Mouse (Mus musculus): ENCODE measurements around the gene Tmem258. TPM values are rescaled to one million over a fixed set of nuclear protein-coding genes. Genes with fewer than 3 reads are reported as not detected.
"Not testable (repeated sequence)": the region's sequence is repeated elsewhere in the genome, so short reads cannot be mapped to it uniquely, and the experiment has no call there.

The Tmem258 gene
- polyA plus RNA-seq (2012; rRNA removed): 77.0 and 87.9 TPM in 2 replicates

DNA sequence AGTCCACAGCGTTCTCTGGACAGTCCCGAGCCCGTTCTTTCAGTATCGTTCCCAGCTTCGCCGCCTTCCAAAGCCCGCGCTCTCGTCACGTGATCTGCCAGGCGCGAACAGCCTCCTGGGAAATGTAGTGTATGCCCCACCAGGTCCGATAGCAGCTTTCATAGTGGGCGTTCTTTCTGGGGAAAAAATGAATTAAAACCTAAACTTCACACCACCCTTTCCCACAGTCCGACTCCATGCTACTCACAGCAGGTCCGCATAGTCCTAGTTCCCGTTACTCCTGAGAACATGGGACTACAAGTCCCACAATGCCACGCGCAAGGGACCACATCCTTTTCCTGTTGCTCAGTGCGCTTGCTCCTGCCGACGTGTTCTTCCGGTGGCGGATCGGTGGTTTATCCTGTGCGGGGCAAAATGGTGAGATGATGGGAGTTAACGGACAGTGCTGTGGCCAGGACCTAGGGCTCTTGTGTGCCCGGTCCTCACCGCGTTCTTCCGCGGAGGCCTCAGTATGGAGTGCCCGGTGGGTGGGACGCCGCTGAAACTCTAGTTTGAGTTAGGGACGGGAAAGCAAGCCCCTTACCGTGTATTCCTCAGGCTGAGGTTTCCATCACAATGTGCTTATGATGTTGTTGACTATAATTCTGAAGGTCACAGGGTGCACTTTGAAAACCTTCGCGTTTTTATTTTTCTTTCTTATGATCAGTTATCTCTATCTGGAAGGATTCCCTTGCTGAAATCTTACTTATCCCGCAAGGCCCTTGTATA, at the start of gene Tmem258, which contains the start of gene Fen1:
Gene Tmem258, plus strand, starts transcription at position 167 of the 768 bp plus-strand sequence.
Gene Fen1, minus strand, starts transcription at position 322 of the 768 bp plus-strand sequence.
- DNase-seq (ENCODE audit: low spot score): peak; percentile 90

DNA sequence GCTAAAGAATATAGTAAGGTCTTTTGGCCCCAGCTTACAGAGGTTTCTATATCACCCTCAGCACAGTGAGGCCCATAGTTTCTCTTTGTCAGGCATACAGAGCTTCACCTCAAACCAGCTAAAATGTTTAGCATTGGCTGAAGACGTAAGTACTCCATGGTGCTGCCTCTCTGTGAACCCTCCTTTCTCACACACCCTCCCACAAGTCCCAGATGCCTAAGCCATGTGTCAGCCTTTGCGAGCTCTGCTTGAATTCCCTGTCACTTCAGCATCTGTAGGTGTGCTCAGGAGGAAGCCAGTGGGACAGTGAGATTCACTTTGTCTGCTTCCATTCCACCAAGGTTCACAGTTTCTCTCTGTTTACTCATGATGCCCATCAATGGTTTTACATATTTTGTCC, 46.1 kb upstream of the Tmem258 start:
- no peak for DNase-seq (ENCODE audit: low spot score)

DNA sequence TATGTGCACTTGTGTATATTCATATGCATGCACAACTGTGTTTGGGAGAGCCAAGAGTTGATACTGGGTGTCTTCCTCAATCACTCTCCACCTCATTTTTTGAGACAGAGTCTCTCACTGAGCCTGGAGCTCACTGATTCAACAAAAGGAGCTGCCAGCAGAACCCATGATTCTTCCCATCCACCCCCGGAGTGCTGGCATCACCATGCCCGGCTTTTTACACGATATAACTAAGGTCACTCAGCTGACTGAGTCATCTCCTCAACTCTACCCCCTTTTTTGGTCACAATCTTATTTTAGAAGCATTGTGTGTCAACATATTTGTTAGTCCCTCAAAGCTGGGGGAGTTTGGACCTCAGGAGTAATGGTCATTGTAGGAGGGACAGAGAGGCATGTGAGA, 39.9 kb upstream of the Tmem258 start:
- no peak for DNase-seq (ENCODE audit: low spot score)

DNA sequence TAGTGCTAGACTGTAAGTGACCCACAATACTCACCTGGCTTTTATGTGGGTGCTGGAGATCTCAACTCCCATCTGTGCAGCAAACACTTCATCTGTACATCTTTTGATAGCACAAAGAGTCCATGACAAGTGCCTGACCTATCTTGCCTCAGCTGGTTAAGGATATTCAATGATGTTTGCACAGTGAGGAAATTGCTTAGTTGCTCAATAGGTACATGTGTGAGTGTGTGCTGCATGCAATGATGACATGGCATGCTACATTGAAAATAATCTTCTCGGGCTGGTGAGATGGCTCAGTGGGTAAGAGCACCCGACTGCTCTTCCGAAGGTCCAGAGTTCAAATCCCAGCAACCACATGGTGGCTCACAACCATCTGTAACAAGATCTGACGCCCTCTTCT, 37.9 kb upstream of the Tmem258 start:
- DNase-seq (ENCODE audit: low spot score): not testable (repeated sequence)

DNA sequence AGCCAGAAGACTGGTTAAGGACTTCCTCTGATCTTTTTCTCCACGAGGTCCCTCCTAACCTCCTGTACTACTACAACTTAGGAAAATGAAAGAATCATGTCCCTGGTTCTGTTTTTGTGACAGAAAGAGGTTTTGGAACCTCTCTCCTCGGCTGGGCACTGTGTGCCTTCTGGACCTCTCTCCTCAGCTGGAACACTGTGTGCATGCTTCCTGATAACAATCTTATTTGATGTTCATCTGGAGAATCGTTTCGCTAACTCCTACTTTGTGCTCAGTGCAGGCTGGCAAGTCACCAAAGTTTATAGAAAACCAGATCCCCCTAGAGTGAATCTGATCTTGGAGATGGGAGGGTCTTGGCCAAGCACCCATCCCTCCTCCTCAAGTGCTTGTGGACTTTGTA, 36.7 kb upstream of the Tmem258 start:
- DNase-seq (ENCODE audit: low spot score): no peak

DNA sequence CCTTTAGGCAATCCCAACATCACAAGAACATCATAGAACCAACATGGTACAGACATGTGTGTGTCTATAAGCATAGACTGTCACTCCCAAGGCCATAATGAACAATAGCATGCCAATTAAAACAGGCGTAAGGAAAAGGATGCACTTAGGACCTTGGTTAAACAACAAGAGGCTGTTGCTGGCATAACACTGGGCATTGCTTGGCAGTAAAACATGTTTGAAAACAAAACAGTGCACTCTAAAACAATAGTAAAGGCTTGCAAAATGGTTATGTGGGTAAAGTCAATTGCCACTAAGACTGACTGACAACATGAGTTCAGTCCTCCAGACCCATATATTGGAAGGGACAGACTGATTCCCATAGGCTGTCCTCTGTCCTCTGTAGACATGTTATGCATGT, 35.9 kb upstream of the Tmem258 start:
- no peak for DNase-seq (ENCODE audit: low spot score)

DNA sequence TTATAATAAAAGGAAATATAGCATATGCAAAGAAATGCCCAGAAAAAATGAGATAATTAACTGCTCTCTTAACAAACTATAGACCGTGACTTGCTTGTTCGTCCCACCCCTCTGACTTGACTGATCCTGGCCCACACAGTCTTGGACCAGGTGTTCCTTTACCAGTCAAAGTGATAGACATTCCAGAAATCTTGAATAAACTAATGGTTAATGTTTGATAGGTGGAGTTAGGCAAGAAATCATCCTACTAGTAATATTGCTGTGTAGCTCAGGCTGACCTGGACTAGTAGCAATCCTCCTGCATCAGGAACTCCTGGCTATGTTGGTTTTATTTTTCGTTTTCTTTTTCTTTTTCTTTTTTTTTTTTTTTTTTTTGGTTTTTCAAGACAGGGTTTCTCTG, 35.4 kb upstream of the Tmem258 start:
- no peak for DNase-seq (ENCODE audit: low spot score)

DNA sequence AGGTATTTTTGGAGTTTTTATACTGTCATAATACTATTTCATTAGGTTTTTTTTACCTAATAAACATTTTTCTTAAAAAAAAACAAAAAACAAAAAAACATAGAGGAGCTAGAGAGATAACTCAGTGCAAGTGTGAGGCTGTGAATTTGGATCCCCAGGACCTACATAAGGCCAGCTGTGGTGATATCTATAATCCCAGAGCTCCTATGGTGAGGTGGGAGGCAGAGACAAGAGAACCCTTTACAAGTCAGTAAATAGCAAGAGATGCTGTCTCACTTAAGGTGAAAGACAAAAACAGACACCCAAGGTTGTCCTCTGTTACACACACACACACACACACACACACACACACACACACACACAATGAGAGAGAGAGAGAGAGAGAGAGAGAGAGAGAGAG, 34.6 kb upstream of the Tmem258 start:
- DNase-seq (ENCODE audit: low spot score): no peak

DNA sequence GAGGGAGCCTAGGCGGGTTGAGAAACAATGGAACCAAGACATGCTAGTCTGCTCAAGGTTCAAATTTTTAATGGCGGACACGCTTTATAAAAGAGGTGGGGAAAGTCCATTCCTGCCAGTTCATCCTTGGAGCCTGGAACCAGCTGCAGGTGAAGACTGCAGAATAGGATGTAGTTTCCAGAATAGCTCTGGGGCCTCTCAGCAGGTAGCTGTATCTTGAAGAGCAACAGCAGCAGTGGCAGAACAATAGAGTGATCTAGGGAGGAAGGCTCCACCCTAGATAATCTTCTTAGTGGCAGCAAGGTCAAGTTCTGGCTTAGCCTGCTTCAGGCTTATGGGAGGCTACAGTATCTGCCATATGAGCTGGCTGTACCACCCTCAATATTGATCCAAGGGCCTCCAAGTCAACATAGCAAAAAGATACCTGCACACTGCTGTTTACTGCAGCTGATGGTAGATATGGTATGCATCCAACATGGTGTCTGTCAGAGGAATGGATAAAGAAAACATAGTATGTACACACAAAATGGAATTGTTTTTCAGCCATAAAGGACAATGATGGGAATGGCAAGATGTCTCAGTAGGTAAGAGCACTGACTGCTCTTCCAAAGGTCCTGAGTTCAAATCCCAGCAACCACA, 34.0 kb upstream of the Tmem258 start:
- DNase-seq (ENCODE audit: low spot score): not testable (repeated sequence)

DNA sequence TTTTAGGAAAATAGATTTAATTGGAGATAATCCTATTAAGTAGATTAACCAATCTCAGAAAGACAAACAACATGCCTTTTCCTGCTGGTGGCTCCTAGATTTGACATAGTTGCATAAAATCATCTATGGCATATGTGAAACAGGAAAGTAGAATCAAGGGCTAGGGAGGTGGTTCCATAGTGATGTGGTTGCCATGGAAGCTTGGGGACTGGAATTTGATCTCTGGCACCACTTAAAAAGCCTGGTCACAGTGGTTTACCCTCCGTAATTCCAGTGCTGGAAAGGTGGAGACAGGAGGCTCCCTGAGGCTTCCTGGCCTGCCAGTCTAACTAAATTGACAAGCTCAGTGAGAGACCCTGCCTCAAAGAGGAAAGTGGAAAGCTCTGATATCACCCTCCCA, 33.3 kb upstream of the Tmem258 start:
- DNase-seq (ENCODE audit: low spot score): no peak

DNA sequence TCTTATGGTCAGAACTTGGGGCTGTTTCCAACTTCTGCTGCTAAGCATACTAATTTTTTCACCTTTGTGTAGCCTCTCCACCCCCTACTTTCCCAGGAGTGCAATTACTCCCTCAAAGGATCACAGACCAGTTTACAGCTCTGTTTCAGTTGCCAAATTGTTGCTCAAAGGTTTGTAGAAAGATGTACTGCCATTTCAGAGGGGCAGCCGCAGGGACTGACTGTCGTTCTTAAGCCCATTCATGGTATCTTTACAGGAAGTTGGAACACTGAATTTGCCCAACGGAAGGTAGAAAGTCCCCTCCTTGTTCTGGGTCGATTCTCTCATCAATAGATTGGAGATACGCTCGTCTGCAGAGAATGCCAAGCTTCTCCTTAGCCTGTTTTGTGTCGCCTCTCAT, 32.5 kb upstream of the Tmem258 start:
- DNase-seq (ENCODE audit: low spot score): no peak

DNA sequence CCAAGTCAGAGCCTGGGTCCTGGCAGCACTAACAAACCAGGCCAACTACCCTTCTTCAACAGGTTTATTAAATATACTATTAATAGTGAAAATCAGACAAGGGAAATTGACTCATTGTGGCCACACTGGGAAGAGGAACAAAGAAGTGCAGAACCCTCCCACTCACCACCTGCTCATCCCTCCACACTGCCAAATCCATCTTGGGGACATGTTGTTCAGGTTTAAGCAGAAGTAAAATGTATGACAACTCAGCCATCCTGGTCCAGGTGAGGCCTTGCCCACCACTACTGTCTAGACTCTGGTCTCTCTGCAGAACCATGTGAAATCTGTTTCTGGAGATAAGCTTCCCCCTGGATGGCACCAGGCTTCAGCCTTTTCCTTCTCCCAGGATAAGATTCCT, 32.0 kb upstream of the Tmem258 start:
- no peak for DNase-seq (ENCODE audit: low spot score)

DNA sequence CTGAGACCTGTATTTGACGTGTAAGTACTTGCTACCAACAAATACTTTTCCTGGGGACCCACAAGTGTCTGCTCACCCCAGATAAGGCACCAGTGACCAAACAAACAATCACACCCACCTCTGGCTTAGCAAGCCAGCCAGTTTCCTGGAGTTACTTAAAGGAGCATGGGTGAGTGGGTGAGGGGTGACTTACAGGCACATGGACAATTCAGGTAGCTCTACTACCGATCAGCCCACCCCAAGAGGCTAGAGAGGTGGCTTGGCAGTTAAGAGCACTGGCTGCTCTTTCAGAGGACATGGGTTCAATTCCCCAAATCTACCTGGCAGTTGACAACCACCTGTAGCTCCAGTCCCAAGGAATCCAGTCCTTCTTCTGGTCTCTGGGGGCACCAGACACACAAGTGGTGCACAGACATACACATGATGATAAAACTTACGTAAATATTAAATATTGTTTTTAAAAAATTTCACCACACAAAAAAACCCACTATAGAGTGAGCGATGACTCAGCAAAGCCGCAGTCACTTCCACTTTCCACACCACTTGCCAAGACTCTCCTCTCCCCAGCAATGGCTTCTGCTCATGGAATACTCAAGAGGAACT, 30.6 kb upstream of the Tmem258 start:
- no peak for DNase-seq (ENCODE audit: low spot score)

DNA sequence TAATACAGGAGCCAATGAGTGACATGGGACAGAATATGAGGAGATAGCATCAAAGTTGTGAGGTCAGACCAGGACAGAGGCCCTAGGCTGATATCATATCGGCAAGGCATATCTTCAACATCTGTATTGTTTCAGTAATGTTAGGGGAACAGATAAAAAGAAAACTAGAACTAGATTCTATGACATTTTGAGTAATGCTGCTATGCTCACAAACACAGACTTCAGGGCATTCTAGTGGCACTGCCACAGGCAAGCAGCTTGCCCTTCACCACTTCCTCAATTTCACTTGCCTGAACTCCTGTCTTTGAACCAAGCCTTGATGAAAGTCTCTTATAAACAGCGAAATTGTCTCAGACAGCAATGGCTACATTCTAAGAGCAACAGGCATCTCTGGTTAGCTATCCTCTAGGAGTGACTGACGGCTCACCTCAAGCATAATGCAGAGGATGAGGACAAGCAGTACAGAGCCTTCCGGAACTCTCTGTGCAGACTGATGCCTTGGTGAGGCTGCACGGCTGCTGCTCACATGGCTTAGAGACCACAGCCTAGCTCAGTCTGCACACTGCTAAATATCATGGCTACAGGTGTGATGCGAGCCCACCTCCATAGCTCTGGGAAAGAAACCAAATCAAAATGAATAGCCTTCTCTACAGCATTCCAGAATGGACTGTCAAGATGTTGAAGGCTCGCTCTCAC, 29.8 kb upstream of the Tmem258 start:
- no peak for DNase-seq (ENCODE audit: low spot score)

DNA sequence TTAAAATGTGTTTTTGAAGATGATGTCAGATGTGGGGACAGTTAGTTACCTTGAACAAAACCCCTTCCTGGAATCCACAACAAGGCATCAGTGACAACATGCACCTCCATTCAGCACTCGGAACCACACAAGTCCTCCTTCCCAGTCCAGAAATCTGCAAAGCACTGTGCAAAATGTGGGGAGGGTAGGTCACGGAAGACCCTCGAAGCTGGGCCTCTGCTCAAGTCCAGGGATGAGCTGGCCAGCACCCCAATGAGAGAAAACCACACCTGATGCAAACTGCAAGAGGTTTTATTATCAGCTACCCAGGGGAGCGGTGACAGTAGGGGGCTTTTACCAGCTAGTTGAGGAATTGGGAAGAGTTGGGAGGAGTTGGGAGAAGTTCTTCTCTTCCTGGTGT, 28.9 kb upstream of the Tmem258 start:
- DNase-seq (ENCODE audit: low spot score): no peak

DNA sequence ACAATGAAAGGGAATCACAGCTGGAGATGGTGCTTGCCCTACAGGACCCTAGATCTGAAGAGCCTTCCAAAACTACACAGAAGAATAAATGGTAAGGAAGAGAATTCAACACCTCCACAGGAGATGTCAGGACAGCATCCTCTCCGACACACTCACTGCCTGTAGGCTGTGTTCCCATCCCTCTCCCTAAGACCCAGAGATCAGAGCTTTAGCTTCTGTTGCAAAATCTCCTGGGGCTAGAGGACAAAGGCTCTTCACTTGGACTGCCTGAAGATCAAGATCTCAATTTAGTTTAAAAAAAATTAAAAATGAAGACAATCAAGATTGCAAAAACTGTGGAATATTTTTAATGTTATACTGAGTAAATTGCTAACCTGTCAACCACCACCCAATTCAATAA, 27.3 kb upstream of the Tmem258 start:
- no peak for DNase-seq (ENCODE audit: low spot score)

DNA sequence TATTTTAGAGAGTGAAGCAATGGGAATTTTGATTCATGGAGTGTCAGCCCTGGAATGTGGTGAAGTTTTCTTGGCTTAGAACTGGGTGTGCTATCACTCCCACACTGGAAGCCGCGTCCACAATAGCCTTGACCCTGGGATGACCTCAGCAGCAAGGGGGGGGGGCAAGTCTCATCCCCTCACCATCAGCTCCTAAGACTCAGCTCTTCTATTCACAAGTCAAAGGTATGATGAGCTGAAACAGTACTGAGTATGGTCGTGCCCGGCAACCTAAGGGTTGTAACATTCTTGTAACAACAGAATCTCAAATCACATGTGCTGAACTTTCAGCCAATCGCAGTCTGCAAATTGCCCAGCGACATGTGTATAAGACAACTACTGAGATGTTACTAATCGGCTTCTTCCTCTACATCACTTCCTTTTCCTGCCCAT, 26.9 kb upstream of the Tmem258 start:
- DNase-seq (ENCODE audit: low spot score): no peak

DNA sequence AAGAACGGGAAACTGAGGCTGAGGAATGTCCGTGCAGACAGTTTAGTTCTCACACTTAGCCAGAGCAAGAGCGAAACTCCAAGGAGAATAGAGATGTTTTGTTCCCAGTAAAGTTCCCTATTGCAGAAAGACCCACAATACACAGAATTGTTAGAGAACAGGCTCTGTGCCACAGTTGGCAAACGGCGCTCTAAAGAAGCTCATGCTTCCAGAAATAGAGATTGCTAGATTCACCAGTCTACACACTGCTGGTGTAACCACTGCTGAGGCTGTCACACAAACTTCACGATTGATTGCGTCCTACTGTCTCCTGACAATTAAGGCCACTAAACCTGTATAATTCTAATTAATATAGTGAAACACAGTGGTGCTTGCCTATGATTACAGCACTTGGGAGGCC, 22.6 kb upstream of the Tmem258 start:
- no peak for DNase-seq (ENCODE audit: low spot score)

DNA sequence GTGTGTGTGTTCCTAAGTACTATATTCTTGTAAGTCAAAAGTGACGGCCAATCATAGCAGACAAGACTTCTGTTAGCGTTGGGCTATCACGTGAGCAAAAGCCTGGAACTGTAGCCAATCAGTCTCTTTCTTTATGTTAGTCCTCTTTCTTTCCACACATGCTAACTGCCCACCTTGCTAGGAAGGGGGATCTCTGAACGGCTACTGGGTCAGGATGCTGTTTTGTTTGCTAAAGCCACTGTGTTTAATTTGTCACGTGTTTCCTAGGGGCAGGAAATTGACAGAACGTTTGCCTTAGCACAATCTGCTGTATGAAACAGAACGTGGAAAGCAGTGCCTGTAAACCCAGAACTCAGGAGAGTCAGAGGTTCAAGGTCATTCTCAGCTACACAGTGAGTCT, 21.7 kb upstream of the Tmem258 start:
- DNase-seq (ENCODE audit: low spot score): no peak

DNA sequence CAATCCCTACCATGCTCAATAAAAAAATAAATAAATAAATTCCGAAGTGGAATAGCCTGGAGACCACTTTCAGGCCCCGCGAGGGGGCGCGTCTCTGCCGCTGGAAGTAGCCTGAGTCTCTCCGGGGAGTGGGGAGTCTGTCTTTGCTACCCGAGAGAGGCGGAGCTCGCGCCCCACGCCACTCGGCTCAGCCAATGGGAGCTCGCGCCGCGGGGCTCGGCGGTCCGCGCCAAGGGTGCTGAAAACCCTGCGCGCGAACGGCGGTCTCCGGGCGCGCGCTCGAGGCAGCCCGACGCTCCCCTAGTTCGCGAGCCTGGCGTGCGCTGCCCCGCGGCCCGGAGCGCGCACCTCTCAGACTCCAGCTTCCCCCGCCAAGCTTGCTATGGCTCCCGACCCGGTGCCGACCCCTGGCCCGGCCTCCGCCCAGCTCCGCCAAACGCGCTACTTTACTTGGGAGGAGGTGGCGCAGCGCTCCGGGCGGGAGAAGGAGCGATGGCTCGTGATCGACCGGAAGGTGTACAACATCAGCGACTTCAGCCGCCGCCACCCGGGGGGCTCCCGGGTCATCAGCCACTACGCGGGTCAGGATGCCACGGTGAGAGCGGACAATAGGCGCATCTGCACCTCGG, 21.0 kb upstream of the Tmem258 start, which contains the start of gene Fads1:
Gene Fads1, plus strand, starts transcription at position 219 of the 629 bp plus-strand sequence.
- peak; percentile 88 for DNase-seq (ENCODE audit: low spot score)

DNA sequence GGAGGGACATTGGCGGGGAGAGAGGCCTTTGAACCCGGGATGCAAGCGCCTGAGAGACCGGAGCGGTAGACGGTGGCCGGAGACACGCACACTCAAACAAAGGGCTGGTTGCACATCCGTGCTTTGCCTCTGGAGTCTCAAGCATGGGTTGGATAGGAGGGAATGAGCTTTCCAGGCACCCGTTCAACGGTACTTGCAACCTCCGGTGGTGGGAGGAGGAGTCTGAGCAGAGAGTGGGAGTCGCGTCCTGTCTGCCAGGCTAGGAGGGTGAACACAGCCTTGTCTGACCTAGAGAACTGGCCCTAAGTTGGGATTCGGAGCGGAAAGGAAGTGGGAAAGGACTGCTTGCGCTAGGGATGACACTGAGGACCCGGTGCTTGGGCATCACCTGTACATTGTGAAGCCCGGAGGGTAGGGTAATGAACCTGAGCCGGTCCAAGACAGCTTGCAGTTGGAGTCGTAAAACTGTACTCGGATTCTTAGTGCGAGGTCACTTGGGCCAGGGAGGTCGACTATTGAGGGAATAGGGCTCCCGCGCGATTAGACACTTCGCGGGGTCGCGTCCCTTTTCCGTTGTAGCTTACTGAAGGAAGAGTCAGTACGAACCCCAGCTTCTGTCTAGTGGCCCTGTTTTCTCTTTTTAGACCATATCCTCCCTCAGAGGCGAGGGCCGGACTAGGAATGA, 20.4 kb upstream of the Tmem258 start:
- DNase-seq (ENCODE audit: low spot score): peak; percentile 53

Measured in urinary bladder, adult 2 months (tissue).